Mouse (Mus musculus): Measurements from ENCODE around the gene Il9. TPM values are rescaled to one million over a fixed set of nuclear protein-coding genes. Genes with fewer than 3 reads are reported as not detected.

Il9 gene
- polyA plus RNA-seq, 1 experiment from 2014 or later: not detected

GRCm38 (mm10) chr13:56443411-56443810, 38.6 kb downstream of the Il9 start:
- H3K27ac ChIP-seq (ENCODE audit: low read depth, low read length): no peak overlapping the region
- H3K36me3 ChIP-seq (ENCODE audit: control insufficient read depth, insufficient read depth, low read length): no peaks in the 10 kb centered on the region
- H3K27me3 ChIP-seq (ENCODE audit: control insufficient read depth, insufficient read depth, low read length): peaks cover 26% of the 10 kb centered on the region
- H3K4me2 ChIP-seq (replicated peaks; ENCODE audit: low read depth, low read length): no peak overlapping the region
- H3K9ac ChIP-seq (ENCODE audit: low read depth, low read length): no peak overlapping the region
- no peaks in the 10 kb centered on the region for H3K4me1 ChIP-seq (ENCODE audit: control insufficient read depth, insufficient read depth, low read length)
- no peak overlapping the region for H3K4me3 ChIP-seq (ENCODE audit: low read length)
- 75% methylated on average over 7 of the region's 7 CpGs for WGBS
- 0 out of 2 replicates have a peak, but pooled peaks cover 4% of the 10 kb centered on the region for H3K9me3 ChIP-seq (ENCODE audit: control insufficient read depth, low read length)
- ATAC-seq (ENCODE audit: low FRiP score, low TSS enrichment): no peak

DNA sequence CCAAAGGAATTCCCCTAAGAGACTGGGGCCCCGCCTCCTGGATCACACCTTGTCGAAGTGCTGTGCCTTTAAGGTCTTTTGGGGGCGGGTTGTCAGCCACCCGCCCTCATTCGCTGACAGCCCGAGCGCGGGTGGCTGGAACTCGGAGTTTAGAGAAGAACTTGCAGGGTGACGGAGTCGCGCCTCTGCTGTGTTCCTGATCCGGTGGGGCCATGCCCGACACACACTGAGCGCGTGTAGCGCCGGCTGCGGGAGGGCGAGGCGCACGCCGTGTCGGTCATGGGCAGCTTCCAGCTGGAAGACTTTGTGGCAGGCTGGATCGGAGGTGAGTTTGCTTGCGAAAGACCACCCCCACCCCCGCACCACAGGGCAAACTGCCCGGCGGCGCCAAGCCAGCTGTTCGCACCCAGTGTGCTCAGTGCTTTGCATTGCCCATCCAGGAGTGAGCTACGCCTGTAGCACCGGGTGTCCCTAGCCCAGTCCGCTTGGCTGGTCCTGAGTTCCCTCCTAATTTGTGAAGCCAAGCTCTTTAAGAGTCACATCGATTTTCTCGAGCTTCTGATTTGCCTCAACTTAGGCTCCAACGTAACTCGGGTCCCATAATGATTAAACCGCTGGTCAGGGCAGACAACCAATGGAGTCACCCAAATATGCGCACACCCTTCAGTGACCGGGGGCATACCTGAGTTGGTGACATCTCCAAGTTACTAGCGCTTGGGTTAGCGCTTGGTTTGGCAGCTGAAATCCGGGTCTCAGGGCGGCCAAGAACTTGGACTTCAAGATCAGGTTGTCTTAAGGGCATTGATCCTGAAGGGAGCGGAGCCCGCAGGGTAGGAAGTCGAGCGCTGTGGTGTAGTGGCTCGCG, 43.6 kb downstream of the Il9 start, which contains the start of gene Slc25a48:
TSS of gene Slc25a48 (plus strand) at position 145 of the 865 bp plus-strand sequence.
- H3K4me3 ChIP-seq (ENCODE audit: low read length): peak within 1 kb of the TSS; percentile 13

DNA sequence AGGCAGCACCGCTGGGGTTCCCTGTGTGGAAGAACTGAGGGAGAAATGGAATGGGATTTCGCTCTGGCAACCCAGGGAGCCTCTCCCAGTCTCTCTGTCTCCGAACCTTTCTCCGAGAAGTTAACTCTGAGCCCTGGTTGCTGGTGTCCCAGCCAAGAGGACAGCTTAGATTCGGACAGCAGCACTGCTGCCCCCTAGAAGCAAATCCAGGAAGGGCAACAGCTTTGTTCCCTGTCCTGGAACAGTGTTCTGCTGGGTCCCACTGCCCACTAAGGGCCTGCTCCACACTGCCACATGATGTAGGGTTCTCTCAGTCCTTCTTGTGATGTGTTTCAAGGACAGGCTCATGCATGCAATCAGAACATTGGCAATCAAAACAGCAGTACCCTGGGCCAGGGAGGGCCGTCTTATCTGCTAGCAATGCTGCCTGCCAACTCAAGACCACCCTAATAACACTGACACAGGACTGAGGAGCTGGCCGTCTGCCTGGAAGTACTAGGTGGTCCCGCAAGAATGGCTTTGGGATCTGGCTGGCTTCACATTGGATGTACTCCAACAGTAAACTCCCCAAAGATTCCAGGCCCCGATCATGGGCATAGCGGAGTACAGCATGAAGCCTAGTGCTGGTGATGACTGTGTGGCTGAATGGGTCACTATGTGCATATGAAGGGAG, 46.3 kb downstream of the Il9 start:
- H3K9ac ChIP-seq (ENCODE audit: low read depth, low read length): no peak overlapping the region
- H3K4me1 ChIP-seq (ENCODE audit: control insufficient read depth, insufficient read depth, low read length): 0 out of 2 replicates have a peak, but pooled peaks cover 5% of the 10 kb centered on the region
- H3K27me3 ChIP-seq (ENCODE audit: control insufficient read depth, insufficient read depth, low read length): peaks cover 41% of the 10 kb centered on the region
- WGBS: 76% methylated on average over 10 of the region's 10 CpGs
- H3K36me3 ChIP-seq (ENCODE audit: control insufficient read depth, insufficient read depth, low read length): no peaks in the 10 kb centered on the region
- H3K27ac ChIP-seq (ENCODE audit: low read depth, low read length): no peak overlapping the region
- 0 out of 2 replicates have a peak, but pooled peaks cover 1% of the 10 kb centered on the region for H3K9me3 ChIP-seq (ENCODE audit: control insufficient read depth, low read length)
- ATAC-seq (ENCODE audit: low FRiP score, low TSS enrichment): no peak
- H3K4me3 ChIP-seq (ENCODE audit: low read length): no peak overlapping the region
- H3K4me2 ChIP-seq (replicated peaks; ENCODE audit: low read depth, low read length): no peak overlapping the region

More for the DNA sequence above, 43.6 kb downstream of the Il9 start, which contains the start of gene Slc25a48:
- H3K27ac ChIP-seq (ENCODE audit: low read depth, low read length): no peak within 1 kb of the TSS
- 0 out of 2 replicates have a peak, but pooled peaks have one; percentile 11 for ATAC-seq (ENCODE audit: low FRiP score, low TSS enrichment)
- H3K9ac ChIP-seq (ENCODE audit: low read depth, low read length): 0 out of 2 replicates have a peak within 1 kb of the TSS, but pooled peaks have one; percentile 18
- H3K4me1 ChIP-seq (ENCODE audit: control insufficient read depth, insufficient read depth, low read length): 0 out of 2 replicates have a peak, but pooled peaks cover 5% of the 10 kb centered on the region
- 3% methylated on average over 51 of the region's 51 CpGs for WGBS
- H3K36me3 ChIP-seq (ENCODE audit: control insufficient read depth, insufficient read depth, low read length): no peaks in the 10 kb centered on the region
- peaks cover 44% of the 10 kb centered on the region for H3K27me3 ChIP-seq (ENCODE audit: control insufficient read depth, insufficient read depth, low read length)
- 0 out of 2 replicates have a peak, but pooled peaks cover 4% of the 10 kb centered on the region for H3K9me3 ChIP-seq (ENCODE audit: control insufficient read depth, low read length)
- peak within 1 kb of the TSS; percentile 42 for H3K4me2 ChIP-seq (replicated peaks; ENCODE audit: low read depth, low read length)

- Histone ChIP-seq H3K4me3 (ENCODE audit: low read length) (no peak overlapping the region), H3K9ac (ENCODE audit: low read depth, low read length) (no peak overlapping the region), H3K4me1 (ENCODE audit: control insufficient read depth, insufficient read depth, low read length) (0 out of 2 replicates have a peak, but pooled peaks cover 5% of the 10 kb centered on the region), H3K36me3 (ENCODE audit: control insufficient read depth, insufficient read depth, low read length) (no peaks in the 10 kb centered on the region), H3K4me2 (replicated peaks; ENCODE audit: low read depth, low read length) (no peak overlapping the region), H3K27ac (ENCODE audit: low read depth, low read length) (no peak overlapping the region), H3K27me3 (ENCODE audit: control insufficient read depth, insufficient read depth, low read length) (peaks cover 26% of the 10 kb centered on the region), H3K9me3 (ENCODE audit: control insufficient read depth, low read length) (no peaks in the 10 kb centered on the region)
- WGBS: 72% methylated on average over 9 of the region's 9 CpGs
- ATAC-seq (ENCODE audit: low FRiP score, low TSS enrichment): no peak
These were observed 47.7 kb downstream of the Il9 start for GRCm38 (mm10) chr13:56434311-56434751.

GRCm38 (mm10) chr13:56433466-56433865, 48.6 kb downstream of the Il9 start:
- 13% methylated on average over 10 of the region's 10 CpGs for WGBS
- peak; percentile 36; the same call in 1 of the 2 replicates for ATAC-seq (ENCODE audit: low FRiP score, low TSS enrichment)

DNA sequence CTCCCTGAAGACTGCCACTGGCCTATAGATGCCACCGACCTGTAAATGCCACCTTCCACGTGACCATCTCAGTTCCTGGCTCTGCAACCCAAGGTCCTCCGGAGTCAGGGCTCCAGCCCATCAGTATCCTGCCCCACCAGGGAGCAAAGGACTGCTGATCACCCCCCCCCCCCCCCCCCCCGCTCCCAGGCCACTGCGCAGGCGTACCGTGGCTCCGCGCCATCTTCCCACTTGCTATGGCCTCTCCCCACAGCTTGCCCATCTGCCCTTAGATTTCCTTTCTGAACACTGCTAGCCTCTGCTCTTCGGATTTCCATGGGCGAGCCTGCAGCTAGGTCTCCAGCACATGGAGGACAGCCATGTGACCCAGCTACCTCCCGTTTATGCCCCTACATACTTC, 49.5 kb downstream of the Il9 start:
- Histone ChIP-seq H3K9ac (ENCODE audit: low read depth, low read length) (no peak overlapping the region), H3K27me3 (ENCODE audit: control insufficient read depth, insufficient read depth, low read length) (peaks cover 9% of the 10 kb centered on the region), H3K27ac (ENCODE audit: low read depth, low read length) (no peak overlapping the region), H3K4me2 (replicated peaks; ENCODE audit: low read depth, low read length) (no peak overlapping the region), H3K9me3 (ENCODE audit: control insufficient read depth, low read length) (no peaks in the 10 kb centered on the region), H3K4me3 (ENCODE audit: low read length) (no peak overlapping the region), H3K36me3 (ENCODE audit: control insufficient read depth, insufficient read depth, low read length) (no peaks in the 10 kb centered on the region), H3K4me1 (ENCODE audit: control insufficient read depth, insufficient read depth, low read length) (0 out of 2 replicates have a peak, but pooled peaks cover 5% of the 10 kb centered on the region)
- no peak for ATAC-seq (ENCODE audit: low FRiP score, low TSS enrichment)
- WGBS: 79% methylated on average over 6 of the region's 12 CpGs

More at GRCm38 (mm10) chr13:56433466-56433865, 48.6 kb downstream of the Il9 start:
- Histone ChIP-seq H3K36me3 (ENCODE audit: control insufficient read depth, insufficient read depth, low read length) (no peaks in the 10 kb centered on the region), H3K4me3 (ENCODE audit: low read length) (no peak overlapping the region), H3K27ac (ENCODE audit: low read depth, low read length) (no peak overlapping the region), H3K9me3 (ENCODE audit: control insufficient read depth, low read length) (no peaks in the 10 kb centered on the region), H3K4me1 (ENCODE audit: control insufficient read depth, insufficient read depth, low read length) (0 out of 2 replicates have a peak, but pooled peaks cover 5% of the 10 kb centered on the region), H3K9ac (ENCODE audit: low read depth, low read length) (no peak overlapping the region), H3K27me3 (ENCODE audit: control insufficient read depth, insufficient read depth, low read length) (peaks cover 18% of the 10 kb centered on the region), H3K4me2 (replicated peaks; ENCODE audit: low read depth, low read length) (no peak overlapping the region)

Other genes with a start within 250 kb of the Il9 start
- gene Neurog1, start 230.1 kb downstream of the Il9 start, polyA plus RNA-seq (2014; fragmentation: Nextera tagmentation; extraction: Ambion mirVana): not detected in 2 replicates
- gene Cxcl14, start 185.7 kb downstream of the Il9 start, polyA plus RNA-seq (2014; fragmentation: Nextera tagmentation; extraction: Ambion mirVana): 19.2 and 20.8 TPM in 2 replicates
- gene Gm3045, start 55.7 kb downstream of the Il9 start, polyA plus RNA-seq (2014; fragmentation: Nextera tagmentation; extraction: Ambion mirVana): not detected in 2 replicates
- gene Slc25a48, start 43.9 kb downstream of the Il9 start, polyA plus RNA-seq (2014; fragmentation: Nextera tagmentation; extraction: Ambion mirVana): 0.69 and 0.94 TPM in 2 replicates
- 2.9 and 3.6 TPM in 2 replicates for gene Fbxl21, start 40.2 kb upstream of the Il9 start, polyA plus RNA-seq (2014; fragmentation: Nextera tagmentation; extraction: Ambion mirVana)
- gene Lect2, start 66.3 kb upstream of the Il9 start, polyA plus RNA-seq (2014; fragmentation: Nextera tagmentation; extraction: Ambion mirVana): 0.96 and 1.6 TPM in 2 replicates
- gene Tgfbi, start 127.3 kb upstream of the Il9 start, polyA plus RNA-seq (2014; fragmentation: Nextera tagmentation; extraction: Ambion mirVana): 76.2 and 105 TPM in 2 replicates
- 32.9 and 62.2 TPM in 2 replicates for gene Smad5, start 220.8 kb upstream of the Il9 start, polyA plus RNA-seq (2014; fragmentation: Nextera tagmentation; extraction: Ambion mirVana)

Data from kidney, embryonic 14.5 days (tissue).